In genomic region chr12:83921535-83922381, GRCm38 (mm10) we compare ENCODE assay signal across 8 mouse cellular contexts. TPM values are rescaled to one million over a fixed set of nuclear protein-coding genes. Genes with fewer than 3 reads are reported as not detected.
DNase-seq lines count a peak whose midpoint lies in the region; ATAC-seq and TF ChIP-seq lines count a peak whose summit lies in the region.

Gene Numb, minus strand, starts transcription at chr12:83921934.

- peak; percentile 97 for TF ChIP-seq POLR2A in CH12.LX (IDR thresholded peaks at IDR 0.05; ENCODE audit: low read depth, low read length)

- H3K36me3 ChIP-seq in CH12.LX (replicated peaks in 1 of 2; ENCODE audit: control insufficient read depth in 1 of 2, insufficient read depth in 1 of 2, low read length in 1 of 2) = peaks cover under 1 to 5% of the 10 kb centered on the region in 2 experiments
- no peaks in the 10 kb centered on the region for H3K36me3 ChIP-seq in forebrain, embryonic 11.5 days (ENCODE audit: control insufficient read depth, insufficient read depth, low read length)
- no peaks in the 10 kb centered on the region for H3K36me3 ChIP-seq in heart, embryonic 16.5 days (ENCODE audit: control insufficient read depth, insufficient read depth)
- 0 out of 2 replicates have a peak, but pooled peaks cover 2% of the 10 kb centered on the region for H3K36me3 ChIP-seq in liver, embryonic 15.5 days (replicated peaks)
- peaks cover 2% of the 10 kb centered on the region; the same call in 1 of the 2 replicates for H3K36me3 ChIP-seq in neural tube, embryonic 12.5 days

- peaks cover 5% of the 10 kb centered on the region; the same call in 1 of the 2 replicates for H3K79me2 ChIP-seq in CH12.LX (replicated peaks; ENCODE audit: control insufficient read depth, extremely low read depth, insufficient read depth, poor library complexity, severe bottlenecking)

- H3K9ac ChIP-seq in CH12.LX (ENCODE audit: insufficient read depth, low read depth) = peak within 1 kb of the TSS; percentile 89
- H3K9ac ChIP-seq in forebrain, embryonic 11.5 days (ENCODE audit: low read length) = peak within 1 kb of the TSS; percentile 90
- H3K9ac ChIP-seq in heart, embryonic 16.5 days (ENCODE audit: low read length) = peak within 1 kb of the TSS; percentile 97
- peak within 1 kb of the TSS; percentile 95 for H3K9ac ChIP-seq in liver, embryonic 15.5 days
- H3K9ac ChIP-seq in neural tube, embryonic 12.5 days = peak within 1 kb of the TSS; percentile 87

- no peaks in the 10 kb centered on the region for H3K9me3 ChIP-seq in CH12.LX (replicated peaks; ENCODE audit: low read length)
- H3K9me3 ChIP-seq in forebrain, embryonic 11.5 days (ENCODE audit: control insufficient read depth, low read length) = no peaks in the 10 kb centered on the region
- H3K9me3 ChIP-seq in heart, embryonic 16.5 days (replicated peaks; ENCODE audit: control insufficient read depth, low read length) = no peaks in the 10 kb centered on the region
- no peaks in the 10 kb centered on the region for H3K9me3 ChIP-seq in liver, embryonic 15.5 days (replicated peaks)
- H3K9me3 ChIP-seq in neural tube, embryonic 12.5 days = no peaks in the 10 kb centered on the region

- TF ChIP-seq EP300 in CH12.LX (IDR thresholded peaks at IDR 0.05; ENCODE audit: low read length) = no peak

- peak within 1 kb of the TSS; percentile 91 to 98 (median 94) for H3K4me3 ChIP-seq in CH12.LX (replicated peaks in 1 of 3; ENCODE audit: low read depth in 2 of 3, low read length in 2 of 3, poor library complexity in 1 of 3)
- peak within 1 kb of the TSS; percentile 95 for H3K4me3 ChIP-seq in forebrain, embryonic 11.5 days (ENCODE audit: low read depth, low read length)
- peak within 1 kb of the TSS; percentile 98 for H3K4me3 ChIP-seq in heart, embryonic 16.5 days (ENCODE audit: low read length)
- peak within 1 kb of the TSS; percentile 93 for H3K4me3 ChIP-seq in liver, embryonic 15.5 days (replicated peaks)
- peak within 1 kb of the TSS; percentile 89 for H3K4me3 ChIP-seq in neural tube, embryonic 12.5 days

- peak; percentile 100 for ATAC-seq in forebrain, embryonic 11.5 days (replicated peaks; ENCODE audit: low FRiP score)
- ATAC-seq in heart, embryonic 16.5 days (replicated peaks; ENCODE audit: extremely low read depth, insufficient read depth, low FRiP score) = peak; percentile 99
- peak; percentile 99 for ATAC-seq in liver, embryonic 15.5 days (ENCODE audit: insufficient read depth)
- ATAC-seq in neural tube, embryonic 12.5 days (ENCODE audit: low FRiP score, low read depth) = peak; percentile 100

- H3K4me2 ChIP-seq in CH12.LX (ENCODE audit: insufficient read depth, low read depth, poor library complexity, severe bottlenecking) = peak within 1 kb of the TSS; percentile 96
- peak within 1 kb of the TSS; percentile 89 for H3K4me2 ChIP-seq in forebrain, embryonic 11.5 days (ENCODE audit: low read depth, low read length, severe bottlenecking)
- H3K4me2 ChIP-seq in heart, embryonic 16.5 days (ENCODE audit: low read depth, low read length) = peak within 1 kb of the TSS; percentile 95
- H3K4me2 ChIP-seq in liver, embryonic 15.5 days = peak within 1 kb of the TSS; percentile 88
- H3K4me2 ChIP-seq in neural tube, embryonic 12.5 days (replicated peaks) = peak within 1 kb of the TSS; percentile 94

- WGBS in forebrain, embryonic 11.5 days = 0% methylated on average over 59 of the region's 63 CpGs
- WGBS in heart, embryonic 16.5 days = under 1% methylated on average over 62 of the region's 63 CpGs
- 1% methylated on average over 63 of the region's 63 CpGs for WGBS in liver, embryonic 15.5 days (ENCODE audit: insufficient replicate concordance)
- under 1% methylated on average over 62 of the region's 63 CpGs for WGBS in neural tube, embryonic 12.5 days

- TF ChIP-seq CTCF in CH12.LX (conservative IDR thresholded peaks at IDR 0.05 in 1 of 2, IDR thresholded peaks at IDR 0.05 in 1 of 2; ENCODE audit: low read depth in 2 of 2, low read length in 2 of 2) = no peak

- H3K27me3 ChIP-seq in CH12.LX (replicated peaks) = no peaks in the 10 kb centered on the region
- no peaks in the 10 kb centered on the region for H3K27me3 ChIP-seq in forebrain, embryonic 11.5 days (ENCODE audit: control insufficient read depth, insufficient read depth, low read length)
- H3K27me3 ChIP-seq in heart, embryonic 16.5 days (ENCODE audit: control insufficient read depth, insufficient read depth, low read length) = no peaks in the 10 kb centered on the region
- H3K27me3 ChIP-seq in liver, embryonic 15.5 days = no peaks in the 10 kb centered on the region
- no peaks in the 10 kb centered on the region for H3K27me3 ChIP-seq in neural tube, embryonic 12.5 days (replicated peaks)

- in situ Hi-C loops in CH12.LX (cut with MboI; ENCODE audit: low pct_ligation_motif_present, low pct_unique_long_range_greater_than_20kb, low sequenced_read_pairs) = no loop called here

- no peak for TF ChIP-seq RAD21 in CH12.LX (IDR thresholded peaks at IDR 0.05; ENCODE audit: low read depth, low read length)

- peak; percentile 99 for DNase-seq in CH12.LX (ENCODE audit: extremely low read depth)
- peak; percentile 97 for DNase-seq in c-Kit-positive CD71-positive TER-119-negative erythroid progenitor cells, embryonic 14.5 days (ENCODE audit: low read depth)
- peak; percentile 99 for DNase-seq in forebrain, embryonic 11.5 days (ENCODE audit: low spot score)
- DNase-seq in kidney, postnatal 36 days = peak; percentile 97 to 99
- peak; percentile 100 for DNase-seq in telencephalon, adult 2 months (ENCODE audit: low read depth, low spot score)

- dilution Hi-C loops in CH12.LX (cut with MboI; ENCODE audit: extremely low pct_ligation_motif_present, extremely low pct_unique_long_range_greater_than_20kb, low sequenced_read_pairs) = no loop called here

- no peak within 1 kb of the TSS for H3K27ac ChIP-seq in CH12.LX (ENCODE audit: insufficient read depth, low read depth)
- H3K27ac ChIP-seq in forebrain, embryonic 11.5 days (ENCODE audit: low read depth, low read length) = peak within 1 kb of the TSS; percentile 81
- peak within 1 kb of the TSS; percentile 93 for H3K27ac ChIP-seq in heart, embryonic 16.5 days (ENCODE audit: low read length)
- H3K27ac ChIP-seq in liver, embryonic 15.5 days (replicated peaks) = peak within 1 kb of the TSS; percentile 86
- H3K27ac ChIP-seq in neural tube, embryonic 12.5 days = peak within 1 kb of the TSS; percentile 39; the same call in 1 of the 2 replicates

- H3K4me1 ChIP-seq in CH12.LX (ENCODE audit: control insufficient read depth in 1 of 2, insufficient read depth in 2 of 2) = peaks cover 4 to 19% of the 10 kb centered on the region in 2 experiments; a peak in 3 of 4 replicates
- peaks cover 2% of the 10 kb centered on the region; the same call in 1 of the 2 replicates for H3K4me1 ChIP-seq in forebrain, embryonic 11.5 days (replicated peaks; ENCODE audit: control insufficient read depth, insufficient read depth, low read length)
- peaks cover 36% of the 10 kb centered on the region for H3K4me1 ChIP-seq in heart, embryonic 16.5 days (ENCODE audit: control insufficient read depth, insufficient read depth, low read length)
- peaks cover 29% of the 10 kb centered on the region for H3K4me1 ChIP-seq in liver, embryonic 15.5 days (replicated peaks)
- H3K4me1 ChIP-seq in neural tube, embryonic 12.5 days = peaks cover 21% of the 10 kb centered on the region

TF ChIP-seq in CH12.LX, 34 proteins besides CTCF, POLR2A, EP300 and RAD21 (continues in another document):
- TF ChIP-seq MAX (IDR thresholded peaks at IDR 0.05; ENCODE audit: low read length) = no peak
- peak; percentile 52; the same call in 1 of the 2 replicates for TF ChIP-seq IRF4 (IDR thresholded peaks at IDR 0.05; ENCODE audit: low read depth, low read length)
- TF ChIP-seq ZC3H11A (IDR thresholded peaks at IDR 0.05; ENCODE audit: low read depth, low read length) = no peak
- peak; percentile 80 for TF ChIP-seq NELFE (IDR thresholded peaks at IDR 0.05; ENCODE audit: low read depth, low read length)
- no peak for TF ChIP-seq JUND (conservative IDR thresholded peaks at IDR 0.05; ENCODE audit: low read depth, low read length)
- TF ChIP-seq KAT2A (IDR thresholded peaks at IDR 0.05; ENCODE audit: insufficient replicate concordance, low read length) = peak; percentile 47; the same call in 1 of the 2 replicates
- peak; percentile 96 for TF ChIP-seq CHD2 (IDR thresholded peaks at IDR 0.05; ENCODE audit: low read length)
- no peak for TF ChIP-seq ZNF384 (IDR thresholded peaks at IDR 0.05; ENCODE audit: low read depth, low read length)
- TF ChIP-seq MAFK (IDR thresholded peaks at IDR 0.05; ENCODE audit: insufficient replicate concordance, low read length) = no peak
- peak; percentile 42; the same call in 1 of the 2 replicates for TF ChIP-seq POLR2AphosphoS2 (IDR thresholded peaks at IDR 0.05; ENCODE audit: low read depth, low read length)
- TF ChIP-seq MEF2A (IDR thresholded peaks at IDR 0.05; ENCODE audit: borderline replicate concordance, low read depth, low read length) = 0 out of 2 replicates have a peak, but pooled peaks have one; percentile 14
- peak; percentile 84 for TF ChIP-seq UBTF (IDR thresholded peaks at IDR 0.05; ENCODE audit: low read depth, low read length)
- TF ChIP-seq MAZ (IDR thresholded peaks at IDR 0.05; ENCODE audit: low read depth, low read length) = peak; percentile 98
- no peak for TF ChIP-seq USF2 (conservative IDR thresholded peaks at IDR 0.05; ENCODE audit: low read depth, low read length)
- peak; percentile 86 for TF ChIP-seq ELF1 (IDR thresholded peaks at IDR 0.05; ENCODE audit: low read depth, low read length)
- peak; percentile 77 for TF ChIP-seq NRF1 (IDR thresholded peaks at IDR 0.05; ENCODE audit: low read depth, low read length)
- TF ChIP-seq JUN (IDR thresholded peaks at IDR 0.05; ENCODE audit: insufficient read depth, low read depth, low read length) = no peak
- no peak for TF ChIP-seq CHD1 (IDR thresholded peaks at IDR 0.05; ENCODE audit: low read depth, low read length)
- no peak for TF ChIP-seq E2F4 (IDR thresholded peaks at IDR 0.05; ENCODE audit: insufficient replicate concordance, low read depth, low read length)
- peak; percentile 91 for TF ChIP-seq ZMIZ1 (IDR thresholded peaks at IDR 0.05; ENCODE audit: low read depth, low read length)
- TF ChIP-seq MXI1 (IDR thresholded peaks at IDR 0.05; ENCODE audit: low read depth, low read length) = peak; percentile 77
- no peak for TF ChIP-seq SMC3 (IDR thresholded peaks at IDR 0.05; ENCODE audit: low read depth, low read length)
- peak; percentile 94 for TF ChIP-seq SIN3A (IDR thresholded peaks at IDR 0.05; ENCODE audit: low read length)

RNA-seq across cellular contexts. Expression of gene Numb, which starts in this region (rescaled TPM):
- total RNA-seq in CH12.LX (2012; rRNA removed) = 5.7 and 6.2 TPM in 2 replicates
- 5.0 and 5.3 TPM in 2 replicates for total RNA-seq in CH12.LX (2014; rRNA removed)
- 5.7 and 6.9 TPM in 2 replicates for polyA plus RNA-seq in CH12.LX (2012; ENCODE audit: insufficient read length, low read depth)
- 33.3 and 34.4 TPM in 2 replicates for polyA plus RNA-seq in forebrain, embryonic 11.5 days (2014; fragmentation: Nextera tagmentation; extraction: Ambion mirVana)
- polyA plus RNA-seq in heart, embryonic 16.5 days (2015; fragmentation: Nextera tagmentation; extraction: Ambion mirVana) = 30.4 and 30.6 TPM in 2 replicates
- 15.0 and 15.9 TPM in 2 replicates for polyA plus RNA-seq in liver, embryonic 15.5 days (2015; fragmentation: Nextera tagmentation; extraction: Ambion mirVana)
- 28.1 and 29.0 TPM in 2 replicates for polyA plus RNA-seq in neural tube, embryonic 12.5 days (2016; fragmentation: Nextera tagmentation; extraction: Ambion mirVana)
